Mouse (Mus musculus) CD8-positive naive resting alpha-beta T cell, adult 2 months (primary cell): ENCODE data around the gene 1700012B07Rik.

Source experiments
- DNase-seq, 2 experiments: peaks; one replicate each; pipeline ENCODE4 v3.0.0; 2022; ENCODE audit warnings: low read depth in 2 of 2, low spot score in 2 of 2

1700012B07Rik gene

GRCm38 (mm10) chr11:109754105-109754602, 73.7 kb downstream of the 1700012B07Rik start:
- DNase-seq, result no peak

GRCm38 (mm10) chr11:109751636-109752603, 75.9 kb downstream of the 1700012B07Rik start:
- DNase-seq, result no peak

- DNase-seq, result no peak
These were observed 82.6 kb downstream of the 1700012B07Rik start for GRCm38 (mm10) chr11:109745210-109745609.

GRCm38 (mm10) chr11:109737967-109738366, 89.9 kb downstream of the 1700012B07Rik start:
- no peak for DNase-seq
